Mouse (Mus musculus): ENCODE measurements around the gene Hyal2. TPM values are rescaled to one million over a fixed set of nuclear protein-coding genes. Genes with fewer than 3 reads are reported as not detected.

Hyal2 gene
- polyA plus RNA-seq, 1 experiment from 2014 or later = 138 TPM

- Histone ChIP-seq H3K4me2 (ENCODE audit: low read depth, low read length) (no peak overlapping the region), H3K4me1 (ENCODE audit: control insufficient read depth, insufficient read depth, low read length) (peaks cover 16% of the 10 kb centered on the region), H3K27me3 (ENCODE audit: control insufficient read depth, insufficient read depth, low read length) (no peaks in the 10 kb centered on the region), H3K9ac (replicated peaks; ENCODE audit: low read length) (peak overlapping the region; percentile 19; the same call in 1 of the 2 replicates), H3K27ac (replicated peaks; ENCODE audit: low read depth, low read length) (no peak overlapping the region), H3K4me3 (ENCODE audit: low read depth, low read length) (no peak overlapping the region), H3K9me3 (replicated peaks; ENCODE audit: control insufficient read depth, low read length) (no peaks in the 10 kb centered on the region), H3K36me3 (replicated peaks; ENCODE audit: control insufficient read depth, insufficient read depth, low read depth, low read length) (no peaks in the 10 kb centered on the region)
- WGBS = 55% methylated on average over 9 of the region's 9 CpGs
- ATAC-seq (replicated peaks; ENCODE audit: insufficient number of reproducible peaks, low FRiP score, low TSS enrichment, low read depth) (no peak), DNase-seq (ENCODE audit: low spot score) (no peak)
These were observed 40.0 kb downstream of the Hyal2 start for GRCm38 (mm10) chr9:107607653-107608245.

DNA sequence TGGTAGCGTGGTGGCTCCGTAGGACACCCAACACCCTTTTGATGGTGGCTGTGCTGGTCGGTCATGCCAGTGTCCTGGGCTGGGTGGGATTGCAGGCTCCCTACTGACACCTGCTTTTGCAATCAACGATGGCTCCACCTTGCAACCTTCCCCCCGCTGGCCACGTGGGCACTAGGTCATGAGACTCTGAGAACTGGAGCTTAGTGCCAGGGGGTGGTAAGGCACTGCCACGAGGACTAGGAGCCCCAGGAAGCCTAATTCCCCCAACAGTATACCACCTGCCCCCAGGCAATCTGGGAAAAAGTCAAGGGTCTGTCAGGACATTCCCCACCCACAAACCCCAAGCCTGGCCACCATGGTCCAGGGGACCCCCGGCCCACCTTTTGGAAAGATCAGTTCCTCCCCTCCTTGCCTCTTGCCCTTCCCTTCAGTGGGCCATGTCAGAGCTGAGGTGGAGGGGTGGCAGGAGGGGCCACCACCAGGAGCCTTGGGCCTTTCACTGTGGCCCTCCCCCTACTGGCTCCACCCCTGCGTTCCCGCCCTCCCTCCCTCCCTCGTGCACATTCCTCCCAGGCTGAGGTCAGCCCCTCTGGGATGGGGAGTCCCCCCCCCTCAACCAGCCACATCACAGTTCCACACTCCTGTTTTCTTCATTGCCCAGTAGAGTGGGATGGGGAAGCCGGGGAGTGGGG, 41.1 kb downstream of the Hyal2 start, which contains the start of gene Sema3b:
TSS of gene Sema3b (minus strand) at position 489 of the 692 bp plus-strand sequence.
- no peaks in the 10 kb centered on the region for H3K9me3 ChIP-seq (replicated peaks; ENCODE audit: control insufficient read depth, low read length)
- H3K27ac ChIP-seq (replicated peaks; ENCODE audit: low read depth, low read length) = no peak within 1 kb of the TSS
- 40% methylated on average over 12 of the region's 12 CpGs for WGBS
- H3K4me2 ChIP-seq (ENCODE audit: low read depth, low read length) = no peak within 1 kb of the TSS
- ATAC-seq (replicated peaks; ENCODE audit: insufficient number of reproducible peaks, low FRiP score, low TSS enrichment, low read depth) (no peak), DNase-seq (ENCODE audit: low spot score) (no peak)
- no peak within 1 kb of the TSS for H3K4me3 ChIP-seq (ENCODE audit: low read depth, low read length)
- H3K36me3 ChIP-seq (replicated peaks; ENCODE audit: control insufficient read depth, insufficient read depth, low read depth, low read length) = no peaks in the 10 kb centered on the region
- no peaks in the 10 kb centered on the region for H3K27me3 ChIP-seq (ENCODE audit: control insufficient read depth, insufficient read depth, low read length)
- H3K9ac ChIP-seq (replicated peaks; ENCODE audit: low read length) = peak within 1 kb of the TSS; percentile 10; the same call in 1 of the 2 replicates
- peaks cover 16% of the 10 kb centered on the region for H3K4me1 ChIP-seq (ENCODE audit: control insufficient read depth, insufficient read depth, low read length)

DNA sequence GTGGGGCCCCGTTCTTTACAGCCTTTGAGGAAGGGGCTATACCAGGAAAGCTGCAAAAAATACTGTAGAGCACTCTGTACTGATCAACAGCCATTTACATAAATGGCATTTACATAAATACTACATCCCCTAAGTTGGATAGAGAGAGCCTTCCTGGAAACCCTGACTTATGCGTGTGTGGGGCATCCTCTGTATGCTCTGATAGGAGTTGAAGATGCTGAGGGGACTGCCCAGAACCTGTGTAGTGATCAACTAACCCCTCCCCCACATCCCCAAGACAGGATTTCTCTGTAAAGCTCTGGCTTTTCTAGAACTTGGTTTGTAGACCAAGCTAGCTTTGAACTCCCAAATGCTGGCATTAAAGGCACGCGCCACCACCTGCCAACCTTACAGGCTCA, 41.7 kb downstream of the Hyal2 start:
- H3K27ac ChIP-seq (replicated peaks; ENCODE audit: low read depth, low read length) = no peak overlapping the region
- H3K4me3 ChIP-seq (ENCODE audit: low read depth, low read length) = no peak overlapping the region
- DNase-seq (ENCODE audit: low spot score) = no peak
- WGBS = 63% methylated on average over 4 of the region's 4 CpGs
- no peak for ATAC-seq (replicated peaks; ENCODE audit: insufficient number of reproducible peaks, low FRiP score, low TSS enrichment, low read depth)
- no peak overlapping the region for H3K4me2 ChIP-seq (ENCODE audit: low read depth, low read length)
- H3K4me1 ChIP-seq (ENCODE audit: control insufficient read depth, insufficient read depth, low read length) = peaks cover 16% of the 10 kb centered on the region
- H3K9me3 ChIP-seq (replicated peaks; ENCODE audit: control insufficient read depth, low read length) = no peaks in the 10 kb centered on the region
- no peaks in the 10 kb centered on the region for H3K36me3 ChIP-seq (replicated peaks; ENCODE audit: control insufficient read depth, insufficient read depth, low read depth, low read length)
- no peak overlapping the region for H3K9ac ChIP-seq (replicated peaks; ENCODE audit: low read length)
- H3K27me3 ChIP-seq (ENCODE audit: control insufficient read depth, insufficient read depth, low read length) = no peaks in the 10 kb centered on the region

DNA sequence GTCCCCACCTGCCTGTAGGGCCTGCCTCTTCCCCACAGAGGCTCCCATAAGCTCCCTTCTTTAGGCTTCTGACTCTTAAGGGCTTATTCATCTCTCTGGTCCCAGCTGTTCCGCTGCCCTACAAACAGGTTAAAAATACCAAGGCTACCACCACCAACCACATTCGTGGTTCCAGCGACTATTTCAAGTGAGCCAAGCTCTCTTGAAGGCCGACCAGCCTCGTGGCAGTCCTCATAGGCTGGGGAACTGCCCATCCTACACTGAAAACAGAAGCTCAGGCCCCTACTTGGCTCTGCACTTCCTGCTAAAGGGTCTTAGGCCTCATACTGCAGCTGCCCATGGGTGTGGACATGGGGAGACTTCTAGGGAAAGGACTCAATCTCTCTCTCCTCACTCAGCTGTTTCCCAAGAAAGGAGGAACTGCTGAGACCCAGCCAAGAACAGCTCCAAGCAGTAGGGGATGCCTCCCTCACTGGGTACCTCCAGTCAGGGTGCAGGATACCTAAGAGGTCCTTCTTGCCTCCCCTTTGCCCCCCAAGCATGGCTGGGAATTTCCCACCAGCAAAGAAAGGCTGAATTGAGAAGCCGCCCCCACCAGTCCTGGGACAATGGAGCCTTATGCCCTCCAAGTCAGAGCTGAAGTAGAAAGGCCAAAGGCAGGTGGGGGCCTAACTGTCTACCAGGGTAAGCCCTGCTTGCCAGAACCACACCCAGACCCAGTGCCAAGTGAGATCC, 43.9 kb downstream of the Hyal2 start:
- DNase-seq (ENCODE audit: low spot score) (no peak), ATAC-seq (replicated peaks; ENCODE audit: insufficient number of reproducible peaks, low FRiP score, low TSS enrichment, low read depth) (peak; percentile 1; the same call in 1 of the 2 replicates)
- Histone ChIP-seq H3K27ac (replicated peaks; ENCODE audit: low read depth, low read length) (peak overlapping the region; percentile 81), H3K27me3 (ENCODE audit: control insufficient read depth, insufficient read depth, low read length) (no peaks in the 10 kb centered on the region), H3K9ac (replicated peaks; ENCODE audit: low read length) (peak overlapping the region; percentile 68), H3K4me3 (ENCODE audit: low read depth, low read length) (no peak overlapping the region), H3K4me2 (ENCODE audit: low read depth, low read length) (no peak overlapping the region), H3K4me1 (ENCODE audit: control insufficient read depth, insufficient read depth, low read length) (peaks cover 9% of the 10 kb centered on the region; the same call in 1 of the 2 replicates), H3K9me3 (replicated peaks; ENCODE audit: control insufficient read depth, low read length) (no peaks in the 10 kb centered on the region), H3K36me3 (replicated peaks; ENCODE audit: control insufficient read depth, insufficient read depth, low read depth, low read length) (no peaks in the 10 kb centered on the region; the same call in 1 of the 2 replicates)
- 69% methylated on average over 6 of the region's 6 CpGs for WGBS

DNA sequence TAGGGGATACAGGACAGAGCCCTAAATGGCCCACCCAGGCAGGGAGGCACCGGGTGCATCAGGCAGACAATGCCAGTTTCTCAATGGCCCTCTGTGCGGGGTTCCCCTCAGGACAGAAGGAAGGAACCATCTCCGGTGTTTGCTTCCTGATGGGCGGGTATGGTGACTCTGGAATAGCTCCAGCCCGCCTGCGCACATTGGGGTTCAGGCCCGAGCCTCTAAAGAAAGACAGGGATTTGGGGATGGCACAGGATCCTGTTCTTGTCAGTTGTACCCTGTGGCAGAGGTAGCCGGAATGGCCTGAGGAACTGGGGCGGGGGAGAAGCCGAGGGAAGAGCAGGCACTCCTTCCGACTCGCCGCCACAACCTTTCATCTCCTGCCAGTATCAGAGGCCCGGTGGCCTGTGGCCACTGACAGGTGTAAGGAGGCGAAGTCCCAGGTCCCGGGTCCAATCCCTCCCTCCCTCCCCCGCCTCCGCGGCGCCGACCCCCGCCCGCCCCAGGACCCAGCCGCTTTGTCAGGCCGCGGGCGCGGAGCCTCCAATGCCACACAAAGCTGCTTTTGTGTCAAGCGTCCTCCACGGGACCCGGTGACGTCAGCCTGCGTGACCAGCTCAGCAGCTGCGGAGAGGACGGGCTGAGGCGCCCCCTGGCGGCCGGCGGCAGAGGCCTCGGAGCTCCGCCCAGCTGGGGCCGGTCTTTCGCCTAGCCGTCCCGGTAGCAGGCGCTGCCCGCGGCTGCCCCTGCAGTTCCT, 44.6 kb downstream of the Hyal2 start:
- H3K9ac ChIP-seq (replicated peaks; ENCODE audit: low read length) = peak overlapping the region; percentile 68
- H3K4me3 ChIP-seq (ENCODE audit: low read depth, low read length) = peak overlapping the region; percentile 30
- WGBS = 4% methylated on average over 47 of the region's 48 CpGs
- H3K4me2 ChIP-seq (ENCODE audit: low read depth, low read length) = peak overlapping the region; percentile 75
- peaks cover 9% of the 10 kb centered on the region; the same call in 1 of the 2 replicates for H3K4me1 ChIP-seq (ENCODE audit: control insufficient read depth, insufficient read depth, low read length)
- DNase-seq (ENCODE audit: low spot score) (peak; percentile 98), ATAC-seq (replicated peaks; ENCODE audit: insufficient number of reproducible peaks, low FRiP score, low TSS enrichment, low read depth) (peak; percentile 90)
- no peaks in the 10 kb centered on the region; the same call in 1 of the 2 replicates for H3K36me3 ChIP-seq (replicated peaks; ENCODE audit: control insufficient read depth, insufficient read depth, low read depth, low read length)
- no peaks in the 10 kb centered on the region for H3K9me3 ChIP-seq (replicated peaks; ENCODE audit: control insufficient read depth, low read length)
- no peaks in the 10 kb centered on the region for H3K27me3 ChIP-seq (ENCODE audit: control insufficient read depth, insufficient read depth, low read length)
- peak overlapping the region; percentile 81 for H3K27ac ChIP-seq (replicated peaks; ENCODE audit: low read depth, low read length)

- peak overlapping the region; percentile 75 for H3K4me2 ChIP-seq (ENCODE audit: low read depth, low read length)
- peak overlapping the region; percentile 2; the same call in 1 of the 2 replicates for H3K9ac ChIP-seq (replicated peaks; ENCODE audit: low read length)
- ATAC-seq (replicated peaks; ENCODE audit: insufficient number of reproducible peaks, low FRiP score, low TSS enrichment, low read depth) (no peak; the same call in 1 of the 2 replicates), DNase-seq (ENCODE audit: low spot score) (no peak)
- H3K27me3 ChIP-seq (ENCODE audit: control insufficient read depth, insufficient read depth, low read length) = no peaks in the 10 kb centered on the region
- H3K9me3 ChIP-seq (replicated peaks; ENCODE audit: control insufficient read depth, low read length) = no peaks in the 10 kb centered on the region
- no peaks in the 10 kb centered on the region; the same call in 1 of the 2 replicates for H3K36me3 ChIP-seq (replicated peaks; ENCODE audit: control insufficient read depth, insufficient read depth, low read depth, low read length)
- peaks cover 4% of the 10 kb centered on the region; the same call in 1 of the 2 replicates for H3K4me1 ChIP-seq (ENCODE audit: control insufficient read depth, insufficient read depth, low read length)
- peak overlapping the region; percentile 81 for H3K27ac ChIP-seq (replicated peaks; ENCODE audit: low read depth, low read length)
- 12% methylated on average over 12 of the region's 12 CpGs for WGBS
- peak overlapping the region; percentile 30; the same call in 1 of the 2 replicates for H3K4me3 ChIP-seq (ENCODE audit: low read depth, low read length)
These were observed 45.3 kb downstream of the Hyal2 start for GRCm38 (mm10) chr9:107612945-107613569.

DNA sequence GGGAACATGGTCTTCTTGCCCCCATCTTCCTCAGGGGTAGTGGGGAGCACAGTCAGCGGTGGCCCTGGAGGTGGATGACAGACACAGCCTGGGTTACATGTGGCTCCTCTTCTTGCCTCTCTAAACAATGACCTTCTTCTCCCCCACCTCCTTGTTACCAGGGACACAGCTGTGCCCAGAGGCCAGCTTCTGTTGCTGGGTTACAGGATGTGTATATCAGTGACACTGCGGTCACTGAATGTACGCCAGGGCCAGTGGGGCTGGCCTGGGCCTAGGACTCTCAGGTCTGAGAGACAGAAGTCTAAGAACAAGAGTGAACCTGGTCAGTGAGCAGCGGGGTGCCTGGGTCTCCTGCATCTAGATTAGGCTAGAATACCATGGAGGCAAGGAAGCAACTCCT, 47.3 kb downstream of the Hyal2 start:
- H3K27me3 ChIP-seq (ENCODE audit: control insufficient read depth, insufficient read depth, low read length) = no peaks in the 10 kb centered on the region
- H3K9ac ChIP-seq (replicated peaks; ENCODE audit: low read length) = no peak overlapping the region; the same call in 1 of the 2 replicates
- no peak overlapping the region for H3K4me3 ChIP-seq (ENCODE audit: low read depth, low read length)
- H3K36me3 ChIP-seq (replicated peaks; ENCODE audit: control insufficient read depth, insufficient read depth, low read depth, low read length) = peaks cover 3% of the 10 kb centered on the region; the same call in 1 of the 2 replicates
- H3K27ac ChIP-seq (replicated peaks; ENCODE audit: low read depth, low read length) = no peak overlapping the region
- H3K9me3 ChIP-seq (replicated peaks; ENCODE audit: control insufficient read depth, low read length) = no peaks in the 10 kb centered on the region
- DNase-seq (ENCODE audit: low spot score) (no peak), ATAC-seq (replicated peaks; ENCODE audit: insufficient number of reproducible peaks, low FRiP score, low TSS enrichment, low read depth) (no peak)
- no peak overlapping the region for H3K4me2 ChIP-seq (ENCODE audit: low read depth, low read length)
- peaks cover 3% of the 10 kb centered on the region; the same call in 1 of the 2 replicates for H3K4me1 ChIP-seq (ENCODE audit: control insufficient read depth, insufficient read depth, low read length)
- WGBS = 48% methylated on average over 4 of the region's 4 CpGs
